Mouse (Mus musculus) heart, embryonic 16.5 days (tissue): Measurements from ENCODE around the gene S100a7a. TPM values are rescaled to one million over a fixed set of nuclear protein-coding genes. Genes with fewer than 3 reads are reported as not detected.

ENCODE experiments used
- ATAC-seq: fragments of 200-750 bp; cut with Nextera tagmentation; replicated peaks from 2 replicates; pipeline ENCODE4 v1.8.0; 2017; ENCODE audit warnings: moderate number of reproducible peaks; ENCODE audit not compliant: insufficient read depth, low FRiP score; ENCODE audit errors: extremely low read depth
- H3K27ac ChIP-seq: fragments of 300-500 bp; sonication (generic); 2 replicates; pipeline ENCODE4 v1.5.1; 2014; ENCODE audit warnings: mild to moderate bottlenecking, low read length, control low read depth, moderate library complexity
- H3K27me3 ChIP-seq: fragments of 300-500 bp; sonication (generic); 2 replicates; pipeline ENCODE4 v1.6.1; 2014; ENCODE audit warnings: low read length, mixed read lengths; ENCODE audit not compliant: control insufficient read depth, insufficient read depth
- H3K36me3 ChIP-seq: fragments of 300-500 bp; sonication (generic); 2 replicates; pipeline ENCODE4 v1.6.1; 2014; ENCODE audit not compliant: control insufficient read depth, insufficient read depth
- H3K4me1 ChIP-seq: fragments of 300-500 bp; sonication (generic); 2 replicates; pipeline ENCODE4 v1.6.1; 2014; ENCODE audit warnings: low read length, mixed read lengths; ENCODE audit not compliant: control insufficient read depth, insufficient read depth
- H3K4me2 ChIP-seq: fragments of 300-500 bp; sonication (generic); 2 replicates; pipeline ENCODE4 v1.6.1; 2014; ENCODE audit warnings: low read depth, mild to moderate bottlenecking, control low read depth, low read length
- H3K4me3 ChIP-seq: fragments of 300-500 bp; sonication (generic); 2 replicates; pipeline ENCODE4 v1.5.1; 2014; ENCODE audit warnings: mild to moderate bottlenecking, control low read depth, low read length
- H3K9ac ChIP-seq: fragments of 300-500 bp; sonication (generic); 2 replicates; pipeline ENCODE4 v1.6.1; 2014; ENCODE audit warnings: low read length, control low read depth
- H3K9me3 ChIP-seq: fragments of 300-500 bp; sonication (generic); replicated peaks from 2 replicates; pipeline ENCODE4 v1.6.1; 2016; ENCODE audit warnings: low read length; ENCODE audit not compliant: control insufficient read depth
- WGBS: fragments of 180-500 bp; shearing (Covaris S2); extraction: QIAGEN DNeasy Blood & Tissue Kit; methylation state at CpG from one replicate; pipeline ENCODE4 v1.1.7; 2014; 5-methylcytosine and 5-hydroxymethylcytosine counted together
- polyA plus RNA-seq: library from polyadenylated mRNA; unstranded; fragments of >200 nt; fragmentation: Nextera tagmentation; extraction: Ambion mirVana; gene quantifications from 2 replicates; pipeline ENCODE4 v1.2.1, GENCODE M21; 2015

S100a7a gene
- polyA plus RNA-seq, 1 experiment from 2014 or later = 0.14 TPM

- Histone ChIP-seq H3K4me2 (no peak overlapping the region), H3K4me3 (no peak overlapping the region), H3K27me3 (no peaks in the 10 kb centered on the region), H3K4me1 (no peaks in the 10 kb centered on the region), H3K27ac (no peak overlapping the region), H3K36me3 (no peaks in the 10 kb centered on the region), H3K9me3 (no peaks in the 10 kb centered on the region), H3K9ac (no peak overlapping the region)
- 68% methylated on average over 2 of the region's 2 CpGs for WGBS
- no peak for ATAC-seq
Observed at GRCm38 (mm10) chr3:90664219-90664618, 10.4 kb downstream of the S100a7a start.

- 54% methylated on average over 8 of the region's 8 CpGs for WGBS
- Histone ChIP-seq H3K27ac (no peak within 1 kb of the TSS), H3K36me3 (no peaks in the 10 kb centered on the region), H3K4me2 (no peak within 1 kb of the TSS), H3K4me3 (no peak within 1 kb of the TSS), H3K4me1 (no peaks in the 10 kb centered on the region), H3K9ac (no peak within 1 kb of the TSS), H3K27me3 (no peaks in the 10 kb centered on the region), H3K9me3 (no peaks in the 10 kb centered on the region)
- ATAC-seq = no peak
Observed at GRCm38 (mm10) chr3:90668846-90669245, 15.0 kb downstream of the S100a7a start, which contains the start of gene S100a8. Gene S100a8, plus strand, starts transcription at chr3:90668978.

- Histone ChIP-seq H3K4me3 (no peak overlapping the region), H3K27ac (no peak overlapping the region), H3K4me2 (no peak overlapping the region), H3K27me3 (no peaks in the 10 kb centered on the region), H3K4me1 (no peaks in the 10 kb centered on the region), H3K36me3 (no peaks in the 10 kb centered on the region), H3K9me3 (no peaks in the 10 kb centered on the region), H3K9ac (no peak overlapping the region)
- ATAC-seq = no peak
- WGBS = 43% methylated on average over 3 of the region's 3 CpGs
Observed at GRCm38 (mm10) chr3:90678656-90679055, 24.8 kb downstream of the S100a7a start.

GRCm38 (mm10) chr3:90683929-90684328 is 30.1 kb downstream of the S100a7a start:
- no peak for ATAC-seq
- Histone ChIP-seq H3K9me3 (no peaks in the 10 kb centered on the region), H3K4me2 (no peak overlapping the region), H3K27me3 (no peaks in the 10 kb centered on the region), H3K36me3 (no peaks in the 10 kb centered on the region), H3K9ac (no peak overlapping the region), H3K4me1 (no peaks in the 10 kb centered on the region), H3K4me3 (no peak overlapping the region), H3K27ac (no peak overlapping the region)
- 86% methylated on average over 3 of the region's 3 CpGs for WGBS

GRCm38 (mm10) chr3:90686835-90687234 is 33.0 kb downstream of the S100a7a start:
- H3K27ac ChIP-seq = no peak overlapping the region
- no peaks in the 10 kb centered on the region for H3K27me3 ChIP-seq
- no peaks in the 10 kb centered on the region for H3K4me1 ChIP-seq
- H3K9ac ChIP-seq = no peak overlapping the region
- 68% methylated on average over 2 of the region's 2 CpGs for WGBS
- no peaks in the 10 kb centered on the region for H3K9me3 ChIP-seq
- no peak overlapping the region for H3K4me3 ChIP-seq
- no peak for ATAC-seq
- H3K36me3 ChIP-seq = no peaks in the 10 kb centered on the region
- no peak overlapping the region for H3K4me2 ChIP-seq

- H3K4me3 ChIP-seq = no peak overlapping the region
- no peaks in the 10 kb centered on the region for H3K4me1 ChIP-seq
- no peak for ATAC-seq
- no peak overlapping the region for H3K27ac ChIP-seq
- H3K9me3 ChIP-seq = no peaks in the 10 kb centered on the region
- no peak overlapping the region for H3K4me2 ChIP-seq
- 60% methylated on average over 2 of the region's 2 CpGs for WGBS
- H3K36me3 ChIP-seq = no peaks in the 10 kb centered on the region
- no peaks in the 10 kb centered on the region for H3K27me3 ChIP-seq
- no peak overlapping the region for H3K9ac ChIP-seq
Observed at GRCm38 (mm10) chr3:90693496-90693895, 39.7 kb downstream of the S100a7a start.

GRCm38 (mm10) chr3:90695613-90696012 is 41.8 kb downstream of the S100a7a start, which contains the start of gene S100a9:
Gene S100a9, minus strand, starts transcription at chr3:90695721.
- no peak within 1 kb of the TSS for H3K4me3 ChIP-seq
- no peak within 1 kb of the TSS for H3K4me2 ChIP-seq
- H3K4me1 ChIP-seq = no peaks in the 10 kb centered on the region
- no peak within 1 kb of the TSS for H3K27ac ChIP-seq
- H3K9ac ChIP-seq = no peak within 1 kb of the TSS
- H3K27me3 ChIP-seq = no peaks in the 10 kb centered on the region
- no peaks in the 10 kb centered on the region for H3K9me3 ChIP-seq
- no peak for ATAC-seq
- WGBS = 50% methylated on average over 3 of the region's 3 CpGs
- no peaks in the 10 kb centered on the region for H3K36me3 ChIP-seq

- Histone ChIP-seq H3K27ac (no peak overlapping the region), H3K4me2 (no peak overlapping the region), H3K4me1 (no peaks in the 10 kb centered on the region), H3K27me3 (no peaks in the 10 kb centered on the region), H3K4me3 (no peak overlapping the region), H3K9me3 (no peaks in the 10 kb centered on the region; the same call in 1 of the 2 replicates), H3K36me3 (no peaks in the 10 kb centered on the region), H3K9ac (no peak overlapping the region)
- 73% methylated on average over 2 of the region's 2 CpGs for WGBS
- ATAC-seq = no peak
Observed at GRCm38 (mm10) chr3:90702244-90702643, 48.4 kb downstream of the S100a7a start.
